Comparison of ENCODE assay signal across 8 mouse cellular contexts in the genomic region with DNA sequence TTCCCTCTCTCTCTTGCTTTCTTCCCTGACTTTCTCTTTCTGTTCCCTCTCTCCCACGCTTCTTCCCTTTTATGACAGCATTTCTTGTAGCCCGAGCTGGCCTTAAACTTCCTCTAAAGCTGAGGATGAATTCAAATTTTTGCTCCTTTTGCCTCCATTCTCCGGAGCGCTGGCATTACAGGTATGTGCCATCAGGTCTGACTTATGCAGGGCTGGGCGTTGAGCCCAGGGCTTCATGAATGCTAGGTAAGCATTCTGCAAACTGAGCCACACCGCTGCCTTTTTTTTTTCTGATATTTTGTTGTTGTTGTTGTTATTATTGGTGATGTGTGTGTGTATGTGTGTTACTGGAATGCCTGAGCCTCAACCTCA. TPM values are rescaled to one million over a fixed set of nuclear protein-coding genes. Genes with fewer than 3 reads are reported as not detected.
A peak's percentile ranks its signal among the peaks of the same experiment; 100 is the strongest.
DNase-seq lines count a peak whose midpoint lies in the region; ATAC-seq and TF ChIP-seq lines count a peak whose summit lies in the region.

No protein-coding gene starts in this region.

- H3K27me3 ChIP-seq in heart, embryonic 13.5 days (replicated peaks) = no peaks in the 10 kb centered on the region
- H3K27me3 ChIP-seq in hindbrain, embryonic 11.5 days (ENCODE audit: control insufficient read depth, insufficient read depth, low read length) = no peaks in the 10 kb centered on the region
- H3K27me3 ChIP-seq in midbrain, embryonic 11.5 days (ENCODE audit: control insufficient read depth, insufficient read depth, low read length) = no peaks in the 10 kb centered on the region

- intact Hi-C loops in heart, postnatal 14 days (cut with DNase I) = loop anchor here (5.0 kb wide), 1 partner anchor 188 kb away; no protein-coding TSS in a partner anchor

- peak overlapping the region; percentile 97 for H3K9ac ChIP-seq in heart, embryonic 13.5 days
- peak overlapping the region; percentile 84 for H3K9ac ChIP-seq in hindbrain, embryonic 11.5 days (ENCODE audit: low read depth, low read length)
- H3K9ac ChIP-seq in midbrain, embryonic 11.5 days (ENCODE audit: low read length) = peak overlapping the region; percentile 81

- no peak for TF ChIP-seq POLR2A in bone marrow, adult 2 months (IDR thresholded peaks at IDR 0.05; ENCODE audit: borderline replicate concordance, control insufficient read depth, low read depth, low read length)

- H3K4me3 ChIP-seq in heart, embryonic 13.5 days = peak overlapping the region; percentile 92
- H3K4me3 ChIP-seq in bone marrow, adult 2 months (replicated peaks; ENCODE audit: control insufficient read depth, low read depth, low read length) = peak overlapping the region; percentile 87
- H3K4me3 ChIP-seq in hindbrain, embryonic 11.5 days (ENCODE audit: low read depth, low read length) = peak overlapping the region; percentile 90
- peak overlapping the region; percentile 66 for H3K4me3 ChIP-seq in midbrain, embryonic 11.5 days (ENCODE audit: low read depth, low read length)

- H3K36me3 ChIP-seq in heart, embryonic 13.5 days = peaks cover 40% of the 10 kb centered on the region
- H3K36me3 ChIP-seq in hindbrain, embryonic 11.5 days (ENCODE audit: control insufficient read depth, insufficient read depth, low read length) = peaks cover 3% of the 10 kb centered on the region; the same call in 1 of the 2 replicates
- H3K36me3 ChIP-seq in midbrain, embryonic 11.5 days (ENCODE audit: control insufficient read depth, insufficient read depth, low read length) = peaks cover 28% of the 10 kb centered on the region

- no peaks in the 10 kb centered on the region for H3K9me3 ChIP-seq in heart, embryonic 13.5 days
- H3K9me3 ChIP-seq in hindbrain, embryonic 11.5 days (ENCODE audit: control insufficient read depth, low read length) = no peaks in the 10 kb centered on the region
- H3K9me3 ChIP-seq in midbrain, embryonic 11.5 days (ENCODE audit: control insufficient read depth, low read length) = no peaks in the 10 kb centered on the region

- TF ChIP-seq CTCF in bone marrow, adult 2 months (IDR thresholded peaks at IDR 0.05; ENCODE audit: control insufficient read depth, insufficient read depth, low read length) = no peak

- H3K4me1 ChIP-seq in heart, embryonic 13.5 days = peaks cover 46% of the 10 kb centered on the region
- peaks cover 7% of the 10 kb centered on the region for H3K4me1 ChIP-seq in bone marrow, adult 2 months (ENCODE audit: control insufficient read depth, insufficient read depth, low read length)
- peaks cover 8% of the 10 kb centered on the region for H3K4me1 ChIP-seq in hindbrain, embryonic 11.5 days (replicated peaks; ENCODE audit: control insufficient read depth, insufficient read depth, low read length)
- peaks cover 16% of the 10 kb centered on the region for H3K4me1 ChIP-seq in midbrain, embryonic 11.5 days (ENCODE audit: control insufficient read depth, insufficient read depth, low read length)

- DNase-seq in heart, postnatal 14 days = no peak
- DNase-seq in hindbrain, embryonic 11.5 days (ENCODE audit: low spot score) = no peak
- DNase-seq in midbrain, embryonic 11.5 days (ENCODE audit: low spot score, missing footprints) = no peak
- DNase-seq in left cerebral cortex, adult 18-20 months (ENCODE audit: low spot score in 2 of 2) = no peak
- DNase-seq in frontal cortex, postnatal 14 days (ENCODE audit: low spot score in 2 of 2) = no peak
- no peak for DNase-seq in adrenal gland, adult 18-20 months (ENCODE audit: low spot score in 2 of 2)

- H3K27ac ChIP-seq in heart, embryonic 13.5 days (replicated peaks) = 0 out of 2 replicates have a peak overlapping the region, but pooled peaks have one; percentile 79
- H3K27ac ChIP-seq in bone marrow, adult 2 months (ENCODE audit: control insufficient read depth, insufficient read depth, low read depth, low read length, poor library complexity) = peak overlapping the region; percentile 70
- 0 out of 2 replicates have a peak overlapping the region, but pooled peaks have one; percentile 72 for H3K27ac ChIP-seq in hindbrain, embryonic 11.5 days (ENCODE audit: low read depth, low read length)
- H3K27ac ChIP-seq in midbrain, embryonic 11.5 days (ENCODE audit: low read depth, low read length) = no peak overlapping the region

- peak overlapping the region; percentile 83 for H3K4me2 ChIP-seq in heart, embryonic 13.5 days
- peak overlapping the region; percentile 97 for H3K4me2 ChIP-seq in hindbrain, embryonic 11.5 days (replicated peaks; ENCODE audit: low read depth, low read length)
- H3K4me2 ChIP-seq in midbrain, embryonic 11.5 days = peak overlapping the region; percentile 93

- WGBS in heart, embryonic 13.5 days = 10% methylated on average over 6 of the region's 6 CpGs
- 5% methylated on average over 6 of the region's 6 CpGs for WGBS in bone marrow, adult 2 months
- 19% methylated on average over 6 of the region's 6 CpGs for WGBS in hindbrain, embryonic 11.5 days
- 18% methylated on average over 6 of the region's 6 CpGs for WGBS in midbrain, embryonic 11.5 days

- no peak for ATAC-seq in heart, embryonic 13.5 days (ENCODE audit: extremely low read depth, insufficient number of reproducible peaks, low FRiP score, low TSS enrichment)
- no peak for ATAC-seq in hindbrain, embryonic 11.5 days (ENCODE audit: low FRiP score)
- no peak for ATAC-seq in midbrain, embryonic 11.5 days (ENCODE audit: low FRiP score)

RNA-seq across cellular contexts. Expression of a gene that starts 0.4 kb away (rescaled TPM):
- 2.9 and 3.0 TPM in 2 replicates for polyA plus RNA-seq in heart, embryonic 13.5 days (2015; fragmentation: Nextera tagmentation; extraction: Ambion mirVana)
- 1 to 10 TPM; 4.1 to 5.2 TPM for total RNA-seq in heart, postnatal 14 days (2021)
- 54.9 and 151 TPM in 2 replicates for polyA plus RNA-seq in bone marrow, adult 2 months (2011; ENCODE audit: insufficient read depth, insufficient read length, low replicate concordance, missing spikeins)
- 7.0 and 7.1 TPM in 2 replicates for polyA plus RNA-seq in hindbrain, embryonic 11.5 days (2014; fragmentation: Nextera tagmentation; extraction: Ambion mirVana)
- polyA plus RNA-seq in midbrain, embryonic 11.5 days (2014; fragmentation: Nextera tagmentation; extraction: Ambion mirVana) = 5.0 and 5.2 TPM in 2 replicates
- total RNA-seq in left cerebral cortex, adult 18-20 months (2021) = 10 to 100 TPM; 61.4 to 71.1 TPM
- 10 to 100 TPM; 27.7 to 30.1 TPM for total RNA-seq in adrenal gland, adult 18-20 months (2021)

RNA-seq across cellular contexts. Expression of a gene that starts 8.4 kb away (rescaled TPM):
- 0.64 and 1.0 TPM in 2 replicates for polyA plus RNA-seq in heart, embryonic 13.5 days (2015; fragmentation: Nextera tagmentation; extraction: Ambion mirVana)
- total RNA-seq in heart, postnatal 14 days (2021) = under 1 TPM; 0.38 to 0.41 TPM
- polyA plus RNA-seq in bone marrow, adult 2 months (2011; ENCODE audit: insufficient read depth, insufficient read length, low replicate concordance, missing spikeins) = not detected in 2 replicates
- polyA plus RNA-seq in hindbrain, embryonic 11.5 days (2014; fragmentation: Nextera tagmentation; extraction: Ambion mirVana) = 4.6 and 6.1 TPM in 2 replicates
- polyA plus RNA-seq in midbrain, embryonic 11.5 days (2014; fragmentation: Nextera tagmentation; extraction: Ambion mirVana) = 4.6 and 5.5 TPM in 2 replicates
- total RNA-seq in left cerebral cortex, adult 18-20 months (2021) = 1 to 10 TPM; 2.5 to 3.5 TPM
- total RNA-seq in adrenal gland, adult 18-20 months (2021) = under 1 TPM in 1 of 2 experiments, not detected in 1; 0.58 TPM

RNA-seq across cellular contexts. Expression of a gene that starts 8.9 kb away (rescaled TPM):
- 77.9 and 86.8 TPM in 2 replicates for polyA plus RNA-seq in heart, embryonic 13.5 days (2015; fragmentation: Nextera tagmentation; extraction: Ambion mirVana)
- 10 to 100 TPM; 59.2 to 63.4 TPM for total RNA-seq in heart, postnatal 14 days (2021)
- polyA plus RNA-seq in bone marrow, adult 2 months (2011; ENCODE audit: insufficient read depth, insufficient read length, low replicate concordance, missing spikeins) = 69.8 and 167 TPM in 2 replicates
- polyA plus RNA-seq in hindbrain, embryonic 11.5 days (2014; fragmentation: Nextera tagmentation; extraction: Ambion mirVana) = 51.0 and 54.4 TPM in 2 replicates
- polyA plus RNA-seq in midbrain, embryonic 11.5 days (2014; fragmentation: Nextera tagmentation; extraction: Ambion mirVana) = 44.1 and 47.8 TPM in 2 replicates
- total RNA-seq in left cerebral cortex, adult 18-20 months (2021) = 10 to 100 TPM; 50.7 to 56.1 TPM
- 10 to 100 TPM; 80.1 to 80.3 TPM for total RNA-seq in adrenal gland, adult 18-20 months (2021)

RNA-seq across cellular contexts. Expression of a gene that starts 15.6 kb away (rescaled TPM):
- polyA plus RNA-seq in heart, embryonic 13.5 days (2015; fragmentation: Nextera tagmentation; extraction: Ambion mirVana) = 0.04 and 0.06 TPM in 2 replicates
- under 1 TPM in 1 of 2 experiments, not detected in 1; 0.05 TPM for total RNA-seq in heart, postnatal 14 days (2021)
- polyA plus RNA-seq in bone marrow, adult 2 months (2011; ENCODE audit: insufficient read depth, insufficient read length, low replicate concordance, missing spikeins) = 0.25 TPM in 1 of 2 replicates, not detected in the other
- 0.06 TPM in 2 replicates for polyA plus RNA-seq in hindbrain, embryonic 11.5 days (2014; fragmentation: Nextera tagmentation; extraction: Ambion mirVana)
- 0.14 and 0.20 TPM in 2 replicates for polyA plus RNA-seq in midbrain, embryonic 11.5 days (2014; fragmentation: Nextera tagmentation; extraction: Ambion mirVana)
- total RNA-seq in left cerebral cortex, adult 18-20 months (2021) = not detected
- not detected for total RNA-seq in adrenal gland, adult 18-20 months (2021)

RNA-seq across cellular contexts. Expression of a gene that starts 15.6 kb away (rescaled TPM):
- 9.3 and 9.7 TPM in 2 replicates for polyA plus RNA-seq in heart, embryonic 13.5 days (2015; fragmentation: Nextera tagmentation; extraction: Ambion mirVana)
- total RNA-seq in heart, postnatal 14 days (2021) = under 1 TPM; 0.26 to 0.51 TPM
- polyA plus RNA-seq in bone marrow, adult 2 months (2011; ENCODE audit: insufficient read depth, insufficient read length, low replicate concordance, missing spikeins) = 4.0 and 8.4 TPM in 2 replicates
- polyA plus RNA-seq in hindbrain, embryonic 11.5 days (2014; fragmentation: Nextera tagmentation; extraction: Ambion mirVana) = 20.8 and 23.9 TPM in 2 replicates
- 15.5 and 16.5 TPM in 2 replicates for polyA plus RNA-seq in midbrain, embryonic 11.5 days (2014; fragmentation: Nextera tagmentation; extraction: Ambion mirVana)
- 1 to 10 TPM in 1 of 2 experiments, under 1 TPM in 1; 0.95 to 1.2 TPM for total RNA-seq in left cerebral cortex, adult 18-20 months (2021)
- total RNA-seq in adrenal gland, adult 18-20 months (2021) = under 1 TPM; 0.51 to 0.89 TPM
